Mouse (Mus musculus) lung, embryonic 14.5 days (tissue): ENCODE data around the gene Filip1. TPM values are rescaled to one million over a fixed set of nuclear protein-coding genes. Genes with fewer than 3 reads are reported as not detected.

Experiments
- ATAC-seq: fragments of 200-750 bp; cut with Nextera tagmentation; 2 replicates; pipeline ENCODE4 v1.8.0; 2017; ENCODE audit warnings: mild to moderate bottlenecking, moderate TSS enrichment, moderate library complexity; ENCODE audit not compliant: insufficient read depth
- DNase-seq: peaks from one replicate; pipeline ENCODE4 v3.0.0-alpha.2; 2015
- H3K27ac ChIP-seq: fragments of 300-500 bp; sonication (generic); 2 replicates; pipeline ENCODE4 v1.5.1; 2014; ENCODE audit warnings: low read depth, mild to moderate bottlenecking, moderate library complexity
- H3K27me3 ChIP-seq: fragments of 300-500 bp; sonication (generic); 2 replicates; pipeline ENCODE4 v1.6.1; 2014; ENCODE audit warnings: low read length, control low read depth; ENCODE audit not compliant: insufficient read depth
- H3K36me3 ChIP-seq: fragments of 300-500 bp; sonication (generic); 2 replicates; pipeline ENCODE4 v1.6.1; 2014; ENCODE audit warnings: control low read depth; ENCODE audit not compliant: insufficient read depth
- H3K4me1 ChIP-seq: fragments of 300-500 bp; sonication (generic); 2 replicates; pipeline ENCODE4 v1.6.1; 2014; ENCODE audit warnings: antibody characterized with exemption, control low read depth; ENCODE audit not compliant: insufficient read depth
- H3K4me2 ChIP-seq: fragments of 300-500 bp; sonication (generic); 2 replicates; pipeline ENCODE4 v1.6.1; 2014; ENCODE audit warnings: mild to moderate bottlenecking
- H3K4me3 ChIP-seq: fragments of 300-500 bp; sonication (generic); 2 replicates; pipeline ENCODE4 v1.5.1; 2014; ENCODE audit warnings: low read depth, low read length
- H3K9ac ChIP-seq: fragments of 300-500 bp; sonication (generic); 2 replicates; pipeline ENCODE4 v1.6.1; 2014
- H3K9me3 ChIP-seq: fragments of 300-500 bp; sonication (generic); 2 replicates; pipeline ENCODE4 v1.6.1; 2016; ENCODE audit warnings: low read depth, low read length, control low read depth
- CTCF ChIP-seq: IDR thresholded peaks from 2 replicates; pipeline ENCODE4 v1.5.1; 2016; ENCODE audit warnings: antibody characterized with exemption, low read depth
- WGBS: fragments of 180-500 bp; shearing (Covaris S2); extraction: QIAGEN DNeasy Blood & Tissue Kit; methylation state at CpG from one replicate; pipeline ENCODE4 v1.1.7; 2014; 5-methylcytosine and 5-hydroxymethylcytosine counted together
- polyA plus RNA-seq: library from polyadenylated mRNA; unstranded; fragments of >200 nt; fragmentation: Nextera tagmentation; extraction: Ambion mirVana; gene quantifications from 2 replicates; pipeline ENCODE4 v1.2.1, GENCODE M21; 2014

Gene Filip1
- polyA plus RNA-seq, 1 experiment from 2014 or later, result 12.2 TPM

GRCm38 (mm10) chr9:79784439-79784838 lies 228.2 kb downstream of the Filip1 start:
- WGBS, result 54% methylated on average over 3 of the region's 3 CpGs
- Histone ChIP-seq H3K4me1 (no peaks in the 10 kb centered on the region), H3K27ac (no peak overlapping the region), H3K27me3 (no peaks in the 10 kb centered on the region), H3K4me3 (no peak overlapping the region), H3K36me3 (no peaks in the 10 kb centered on the region), H3K9me3 (no peaks in the 10 kb centered on the region), H3K4me2 (no peak overlapping the region), H3K9ac (no peak overlapping the region)
- ATAC-seq, result no peak
- TF ChIP-seq CTCF, result no peak
- no peak for DNase-seq

GRCm38 (mm10) chr9:79779354-79779753 lies 233.3 kb downstream of the Filip1 start:
- peaks cover 15% of the 10 kb centered on the region for H3K36me3 ChIP-seq
- H3K27ac ChIP-seq, result no peak overlapping the region
- H3K4me3 ChIP-seq, result no peak overlapping the region
- no peaks in the 10 kb centered on the region for H3K9me3 ChIP-seq
- H3K4me1 ChIP-seq, result no peaks in the 10 kb centered on the region
- H3K9ac ChIP-seq, result no peak overlapping the region
- no peak overlapping the region for H3K4me2 ChIP-seq
- H3K27me3 ChIP-seq, result no peaks in the 10 kb centered on the region
- TF ChIP-seq CTCF, result peak; percentile 39
- peak; percentile 55 for DNase-seq
- no peak for ATAC-seq
- 65% methylated on average over 2 of the region's 2 CpGs for WGBS

- Histone ChIP-seq H3K36me3 (peaks cover 18% of the 10 kb centered on the region; the same call in 1 of the 2 replicates), H3K9me3 (no peaks in the 10 kb centered on the region), H3K4me1 (no peaks in the 10 kb centered on the region), H3K9ac (no peak overlapping the region), H3K4me2 (no peak overlapping the region), H3K27ac (no peak overlapping the region), H3K4me3 (no peak overlapping the region), H3K27me3 (no peaks in the 10 kb centered on the region)
- DNase-seq, result no peak
- ATAC-seq, result no peak
- WGBS, result 87% methylated on average over 5 of the region's 5 CpGs
- no peak for TF ChIP-seq CTCF
These were observed 245.6 kb downstream of the Filip1 start for GRCm38 (mm10) chr9:79766991-79767545.

- peak overlapping the region; percentile 38; the same call in 1 of the 2 replicates for H3K27ac ChIP-seq
- no peak overlapping the region for H3K9ac ChIP-seq
- 62% methylated on average over 4 of the region's 4 CpGs for WGBS
- H3K36me3 ChIP-seq, result peaks cover 6% of the 10 kb centered on the region; the same call in 1 of the 2 replicates
- no peaks in the 10 kb centered on the region for H3K4me1 ChIP-seq
- TF ChIP-seq CTCF, result no peak
- no peaks in the 10 kb centered on the region for H3K9me3 ChIP-seq
- ATAC-seq (peak; percentile 45; the same call in 1 of the 2 replicates), DNase-seq (peak; percentile 23)
- H3K4me2 ChIP-seq, result no peak overlapping the region
- no peak overlapping the region for H3K4me3 ChIP-seq
- no peaks in the 10 kb centered on the region for H3K27me3 ChIP-seq
These were observed 247.3 kb downstream of the Filip1 start for GRCm38 (mm10) chr9:79765329-79765728.

Other genes with a start within 250 kb of the Filip1 start
- gene Tmem30a, start 219.3 kb downstream of the Filip1 start, polyA plus RNA-seq, result 92.2 and 94.0 TPM in 2 replicates
- gene Senp6, start 54.1 kb upstream of the Filip1 start, polyA plus RNA-seq, result 69.8 and 76.0 TPM in 2 replicates
- 32.2 TPM in 2 replicates for gene Myo6, start 152.2 kb upstream of the Filip1 start, polyA plus RNA-seq